Mouse (Mus musculus) ES-Bruce4 (cell line): ENCODE data around the gene Aamp. TPM values are rescaled to one million over a fixed set of nuclear protein-coding genes. Genes with fewer than 3 reads are reported as not detected.

ENCODE experiments used
- H3K27ac ChIP-seq: 2 replicates; pipeline ENCODE4 v1.5.1; 2012; ENCODE audit warnings: low read length, inconsistent platforms; ENCODE audit not compliant: insufficient read depth
- H3K27me3 ChIP-seq: 2 replicates; pipeline ENCODE4 v1.6.1; 2012; ENCODE audit warnings: mild to moderate bottlenecking, low read length, inconsistent platforms; ENCODE audit not compliant: control insufficient read depth, poor library complexity, insufficient read depth, severe bottlenecking
- H3K36me3 ChIP-seq: 2 replicates; pipeline ENCODE4 v1.6.1; 2012; ENCODE audit warnings: inconsistent platforms, mild to moderate bottlenecking, low read length, moderate library complexity; ENCODE audit not compliant: control insufficient read depth, poor library complexity, insufficient read depth, severe bottlenecking
- H3K4me1 ChIP-seq: one replicate; pipeline ENCODE4 v1.8.1; 2011; ENCODE audit warnings: low read length; ENCODE audit not compliant: control insufficient read depth, insufficient read depth
- H3K4me3 ChIP-seq: 2 replicates; pipeline ENCODE4 v1.5.1; 2011; ENCODE audit warnings: low read depth, mild to moderate bottlenecking, low read length
- H3K9ac ChIP-seq: 2 replicates; pipeline ENCODE4 v1.6.1; 2012; ENCODE audit warnings: low read depth, mild to moderate bottlenecking, inconsistent platforms; ENCODE audit not compliant: poor library complexity, severe bottlenecking
- H3K9me3 ChIP-seq: replicated peaks from 2 replicates; pipeline ENCODE4 v1.6.1; 2012; ENCODE audit warnings: mild to moderate bottlenecking, low read length, inconsistent platforms; ENCODE audit not compliant: control insufficient read depth, poor library complexity, insufficient read depth, severe bottlenecking
- CTCF ChIP-seq: IDR thresholded peaks from one replicate; pipeline ENCODE4 v1.8.1; 2011; ENCODE audit warnings: low read depth, low read length
- EP300 ChIP-seq: IDR thresholded peaks from 2 replicates; pipeline ENCODE4 v1.6.1; 2011; ENCODE audit warnings: low read depth, low read length; ENCODE audit not compliant: insufficient read depth
- POLR2A ChIP-seq: IDR thresholded peaks from one replicate; pipeline ENCODE4 v1.8.1; 2011; ENCODE audit warnings: low read length; ENCODE audit not compliant: insufficient read depth
- polyA plus RNA-seq: library from polyadenylated mRNA; stranded (reverse); fragments of >200 nt; gene quantifications from 2 replicates; pipeline ENCODE4 v1.2.4, GENCODE M21; 2011; ENCODE audit warnings: low read depth; ENCODE audit not compliant: missing spikeins, insufficient read depth, insufficient read length

Gene Aamp
- polyA plus RNA-seq, 1 experiment: 96.3 TPM

DNA sequence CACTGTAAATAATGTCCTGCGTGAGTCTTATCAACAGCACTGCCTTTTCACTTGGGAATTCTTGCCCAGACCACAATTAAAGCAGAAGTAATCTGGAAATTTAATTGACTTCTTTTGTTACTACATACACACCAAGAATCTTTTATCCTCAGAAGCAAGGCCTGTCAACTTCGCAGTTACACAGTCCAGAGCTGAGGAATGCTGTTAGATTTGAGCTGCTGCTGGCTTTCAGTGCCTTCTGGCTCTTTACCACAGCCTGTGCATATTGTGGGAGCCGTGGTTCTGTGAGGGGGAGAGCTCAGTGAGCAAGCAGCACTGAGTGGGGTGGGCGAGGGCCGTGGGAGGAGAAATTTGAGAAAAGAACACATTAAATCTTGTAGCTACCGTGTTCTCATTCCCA, 44.2 kb downstream of the Aamp start:
- TF ChIP-seq CTCF: no peak
- no peak for TF ChIP-seq POLR2A
- TF ChIP-seq EP300: no peak
- H3K4me3 ChIP-seq: no peak overlapping the region
- H3K9me3 ChIP-seq: no peaks in the 10 kb centered on the region
- no peak overlapping the region for H3K27ac ChIP-seq
- no peak overlapping the region for H3K9ac ChIP-seq
- H3K4me1 ChIP-seq: peaks cover 4% of the 10 kb centered on the region
- 0 out of 2 replicates have a peak, but pooled peaks cover 2% of the 10 kb centered on the region for H3K36me3 ChIP-seq
- H3K27me3 ChIP-seq: no peaks in the 10 kb centered on the region

DNA sequence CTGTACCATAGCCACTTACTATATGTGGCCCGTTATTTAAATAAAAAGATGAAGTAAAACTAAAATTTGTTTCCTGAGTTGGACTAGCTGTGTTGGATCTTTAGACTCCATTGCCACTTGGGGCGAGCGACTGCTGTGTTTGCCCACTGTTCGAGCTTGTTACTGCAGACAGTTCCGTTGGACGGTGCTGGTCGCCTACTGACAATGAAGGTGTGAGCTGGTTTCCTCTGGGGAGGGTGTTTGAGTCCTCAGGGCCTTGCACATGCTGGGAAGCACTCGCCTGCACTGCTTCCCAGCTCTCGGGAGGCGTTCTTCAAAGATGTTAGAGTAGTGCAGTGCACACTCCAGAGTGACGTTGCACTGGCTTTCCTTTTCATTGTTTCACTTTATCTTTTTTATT, 44.9 kb downstream of the Aamp start:
- peaks cover 3% of the 10 kb centered on the region for H3K4me1 ChIP-seq
- no peak overlapping the region for H3K27ac ChIP-seq
- H3K9me3 ChIP-seq: no peaks in the 10 kb centered on the region
- TF ChIP-seq CTCF (no peak), POLR2A (no peak), EP300 (no peak)
- no peaks in the 10 kb centered on the region for H3K36me3 ChIP-seq
- no peak overlapping the region for H3K4me3 ChIP-seq
- H3K27me3 ChIP-seq: no peaks in the 10 kb centered on the region
- no peak overlapping the region for H3K9ac ChIP-seq

DNA sequence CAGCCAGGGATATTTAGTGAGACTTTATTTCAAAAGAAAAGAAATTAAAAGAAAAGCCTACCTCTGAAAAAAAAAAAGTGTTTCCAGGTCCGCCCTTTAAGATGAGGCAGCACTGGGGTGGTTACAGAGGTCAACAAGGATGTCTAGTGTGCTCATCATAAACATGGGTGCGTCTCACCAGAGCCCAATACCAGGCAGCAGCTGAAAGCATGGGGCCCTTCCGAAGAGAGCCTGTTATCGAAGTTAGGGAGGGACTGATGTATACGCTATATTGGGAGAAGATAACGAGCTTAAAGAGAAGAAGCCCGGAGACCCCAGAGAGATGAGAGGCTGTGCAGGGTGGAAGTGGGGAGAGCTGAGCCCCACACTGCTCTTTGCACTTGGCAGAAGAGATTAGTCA, 45.4 kb downstream of the Aamp start:
- no peaks in the 10 kb centered on the region for H3K27me3 ChIP-seq
- H3K4me3 ChIP-seq: no peak overlapping the region
- no peaks in the 10 kb centered on the region for H3K9me3 ChIP-seq
- peaks cover 3% of the 10 kb centered on the region for H3K4me1 ChIP-seq
- H3K9ac ChIP-seq: no peak overlapping the region; the same call in 1 of the 2 replicates
- peak overlapping the region; percentile 20; the same call in 1 of the 2 replicates for H3K27ac ChIP-seq
- H3K36me3 ChIP-seq: no peaks in the 10 kb centered on the region
- TF ChIP-seq CTCF: no peak
- no peak for TF ChIP-seq POLR2A
- TF ChIP-seq EP300: no peak

DNA sequence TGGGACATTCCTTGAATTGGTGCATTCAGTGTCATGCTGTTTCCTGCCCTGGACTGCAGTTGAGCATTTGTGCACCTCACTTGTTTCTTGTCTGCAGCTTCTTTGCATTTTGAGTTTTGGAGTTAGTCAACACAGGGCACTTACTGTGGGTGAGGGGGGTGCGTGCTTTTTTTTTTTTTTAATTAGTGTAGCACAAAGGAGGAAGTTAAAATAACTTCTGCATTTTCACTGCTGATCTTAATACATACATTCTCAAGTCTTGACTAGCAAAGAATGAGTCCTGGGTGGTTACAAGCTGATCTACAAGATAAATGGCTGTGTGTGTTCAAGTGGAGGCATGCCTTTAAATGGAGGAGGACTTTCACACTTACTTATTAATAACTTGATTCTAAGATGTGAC, 46.4 kb downstream of the Aamp start:
- H3K27me3 ChIP-seq: no peaks in the 10 kb centered on the region
- no peaks in the 10 kb centered on the region for H3K9me3 ChIP-seq
- peaks cover 3% of the 10 kb centered on the region for H3K4me1 ChIP-seq
- H3K27ac ChIP-seq: no peak overlapping the region
- H3K9ac ChIP-seq: peak overlapping the region; percentile 91
- no peak for TF ChIP-seq CTCF
- no peak for TF ChIP-seq POLR2A
- TF ChIP-seq EP300: no peak
- no peaks in the 10 kb centered on the region for H3K36me3 ChIP-seq
- H3K4me3 ChIP-seq: no peak overlapping the region

DNA sequence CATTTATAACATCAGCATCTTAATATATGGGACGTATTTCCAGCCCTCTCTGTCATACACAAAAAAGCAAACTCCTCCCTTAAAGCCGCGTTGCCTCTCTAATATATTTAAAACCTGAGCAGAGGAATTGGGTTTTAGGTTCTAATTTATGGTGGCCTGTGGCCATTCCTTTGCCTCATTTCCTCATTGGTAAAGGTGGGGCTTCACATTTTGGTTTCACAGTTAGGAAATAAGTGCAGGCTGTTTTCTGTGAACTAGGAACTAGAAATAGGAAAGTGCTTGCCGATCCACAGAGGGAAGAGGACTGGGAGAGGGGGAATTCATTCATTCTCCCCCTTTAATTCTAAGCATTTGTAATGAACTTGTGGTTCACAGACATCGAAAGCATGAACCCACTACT, 46.9 kb downstream of the Aamp start:
- Histone ChIP-seq H3K27ac (no peak overlapping the region), H3K36me3 (no peaks in the 10 kb centered on the region), H3K9me3 (no peaks in the 10 kb centered on the region), H3K4me1 (peaks cover 3% of the 10 kb centered on the region), H3K27me3 (no peaks in the 10 kb centered on the region), H3K4me3 (no peak overlapping the region), H3K9ac (peak overlapping the region; percentile 91)
- TF ChIP-seq EP300: no peak
- TF ChIP-seq CTCF: no peak
- TF ChIP-seq POLR2A: no peak

DNA sequence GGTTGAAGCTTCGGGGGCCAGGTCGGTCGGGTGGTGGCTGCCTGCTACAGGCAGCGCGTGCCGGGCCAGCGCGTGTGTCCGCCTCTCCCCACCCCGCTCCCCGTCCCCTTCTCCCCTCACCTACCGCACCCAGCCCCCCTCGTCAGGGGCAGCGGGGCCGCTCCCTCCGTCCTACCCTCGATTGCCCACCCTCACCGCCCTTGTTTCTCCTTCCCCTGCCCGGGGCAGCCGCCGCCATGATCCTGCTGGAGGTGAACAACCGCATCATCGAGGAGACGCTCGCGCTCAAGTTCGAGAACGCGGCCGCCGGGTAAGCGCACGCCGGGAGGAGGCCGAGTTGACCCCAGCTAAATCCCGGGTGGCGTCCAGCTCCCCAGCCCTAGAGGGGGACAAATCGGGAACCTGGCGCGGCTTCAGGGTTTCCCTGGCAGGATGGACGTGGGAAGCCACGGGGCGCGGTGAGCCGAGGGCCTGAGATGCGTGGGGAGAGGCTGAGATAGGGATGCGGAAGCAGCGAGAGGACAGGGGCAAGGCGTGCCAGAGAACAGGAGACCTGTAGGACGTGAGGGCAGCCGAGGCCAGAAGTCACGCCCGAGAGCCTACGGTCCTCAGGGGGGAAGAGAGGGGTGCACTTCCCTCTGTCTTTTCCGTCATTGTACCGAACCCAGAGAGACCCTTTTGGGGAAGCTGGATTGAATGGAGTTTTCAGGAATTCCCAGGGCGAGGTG, 47.8 kb downstream of the Aamp start:
- Histone ChIP-seq H3K4me1 (peaks cover 3% of the 10 kb centered on the region), H3K27me3 (no peaks in the 10 kb centered on the region), H3K4me3 (peak overlapping the region; percentile 83), H3K27ac (peak overlapping the region; percentile 6; the same call in 1 of the 2 replicates), H3K9me3 (no peaks in the 10 kb centered on the region), H3K9ac (peak overlapping the region; percentile 91), H3K36me3 (no peaks in the 10 kb centered on the region)
- TF ChIP-seq POLR2A (no peak), CTCF (no peak), EP300 (no peak)
